Comparison of ENCODE assay signal across 8 mouse cellular contexts in genomic region chr7:141468164-141468521, GRCm38 (mm10). TPM values are rescaled to one million over a fixed set of nuclear protein-coding genes. Genes with fewer than 3 reads are reported as not detected.
DNase-seq lines count a peak whose midpoint lies in the region; ATAC-seq lines count a peak whose summit lies in the region.

No protein-coding gene starts in this region.

- H3K27me3 ChIP-seq in limb, embryonic 10.5 days (ENCODE audit: low read depth, poor library complexity, severe bottlenecking) = peaks cover 38% of the 10 kb centered on the region
- peaks cover 25% of the 10 kb centered on the region for H3K27me3 ChIP-seq in neural tube, embryonic 14.5 days (ENCODE audit: control insufficient read depth, insufficient read depth, low read length)

- 20% methylated on average over 5 of the region's 5 CpGs for WGBS in limb, embryonic 10.5 days
- 15% methylated on average over 5 of the region's 5 CpGs for WGBS in neural tube, embryonic 14.5 days

- H3K4me3 ChIP-seq in limb, embryonic 10.5 days = peak overlapping the region; percentile 81
- peak overlapping the region; percentile 59 for H3K4me3 ChIP-seq in neural tube, embryonic 14.5 days (ENCODE audit: low read depth, low read length)

- H3K4me1 ChIP-seq in limb, embryonic 10.5 days = peaks cover 69% of the 10 kb centered on the region
- H3K4me1 ChIP-seq in neural tube, embryonic 14.5 days (ENCODE audit: control insufficient read depth, insufficient read depth, low read length) = peaks cover 20% of the 10 kb centered on the region

- peak overlapping the region; percentile 92 for H3K27ac ChIP-seq in limb, embryonic 10.5 days
- H3K27ac ChIP-seq in neural tube, embryonic 14.5 days (ENCODE audit: low read depth, low read length) = peak overlapping the region; percentile 81

- peak overlapping the region; percentile 60 for H3K4me2 ChIP-seq in neural tube, embryonic 14.5 days (ENCODE audit: low read depth, low read length)

- H3K9ac ChIP-seq in neural tube, embryonic 14.5 days (replicated peaks; ENCODE audit: low read depth, low read length) = peak overlapping the region; percentile 84

- H3K9me3 ChIP-seq in limb, embryonic 10.5 days (replicated peaks) = no peaks in the 10 kb centered on the region
- H3K9me3 ChIP-seq in neural tube, embryonic 14.5 days (ENCODE audit: control insufficient read depth, low read length) = no peaks in the 10 kb centered on the region

- peak; percentile 10; the same call in 1 of the 2 replicates for ATAC-seq in erythroblast, adult 5-6 weeks (replicated peaks; ENCODE audit: low FRiP score, poor library complexity, severe bottlenecking)
- no peak for ATAC-seq in neural tube, embryonic 14.5 days (ENCODE audit: low read depth)

- peak; percentile 56 for DNase-seq in adrenal gland, adult 8-10 months
- no peak for DNase-seq in adrenal gland, postnatal 10 days
- peak; percentile 76 for DNase-seq in 3T3-L1 (ENCODE audit: low read depth, low spot score)
- peak; percentile 52 for DNase-seq in limb, embryonic 10.5 days (ENCODE audit: low spot score)
- no peak for DNase-seq in right cerebral cortex, postnatal 36 days (ENCODE audit: low spot score in 2 of 2)
- no peak for DNase-seq in thymus, postnatal 10 days (ENCODE audit: low spot score in 2 of 2)

- H3K36me3 ChIP-seq in limb, embryonic 10.5 days = peaks cover 38% of the 10 kb centered on the region
- H3K36me3 ChIP-seq in neural tube, embryonic 14.5 days (ENCODE audit: control insufficient read depth, insufficient read depth, low read length) = peaks cover 17% of the 10 kb centered on the region

RNA-seq across cellular contexts. Expression of gene Cd151, which starts 1.0 kb away (rescaled TPM):
- total RNA-seq in adrenal gland, adult 8-10 months (2022) = 100 to 1,000 TPM; 323 to 455 (median 409) TPM
- total RNA-seq in adrenal gland, postnatal 10 days (2021) = 100 to 1,000 TPM; 184 to 198 TPM
- total RNA-seq in erythroblast, adult 5-6 weeks (2015; ENCODE audit: low replicate concordance) = 5.2 TPM in 1 of 2 replicates, not detected in the other
- total RNA-seq in erythroblast, adult 5-6 weeks (2017; ENCODE audit: low replicate concordance) = 9.5 and 11.0 TPM in 2 replicates
- 14.0 and 15.8 TPM in 2 replicates for polyA plus RNA-seq in limb, embryonic 10.5 days (2016; fragmentation: Nextera tagmentation; extraction: Ambion mirVana)
- polyA plus RNA-seq in neural tube, embryonic 14.5 days (2014; fragmentation: Nextera tagmentation; extraction: Ambion mirVana) = 43.3 and 49.6 TPM in 2 replicates

RNA-seq across cellular contexts. Expression of gene Polr2l, which starts 6.8 kb away (rescaled TPM):
- total RNA-seq in adrenal gland, adult 8-10 months (2022) = 100 to 1,000 TPM in 3 of 4 experiments, 10 to 100 TPM in 1; 99.4 to 147 (median 129) TPM
- 10 to 100 TPM; 58.3 to 59.7 TPM for total RNA-seq in adrenal gland, postnatal 10 days (2021)
- 7.3 and 10.0 TPM in 2 replicates for total RNA-seq in erythroblast, adult 5-6 weeks (2015; ENCODE audit: low replicate concordance)
- 5.4 and 9.5 TPM in 2 replicates for total RNA-seq in erythroblast, adult 5-6 weeks (2017; ENCODE audit: low replicate concordance)
- polyA plus RNA-seq in limb, embryonic 10.5 days (2016; fragmentation: Nextera tagmentation; extraction: Ambion mirVana) = 77.2 and 86.8 TPM in 2 replicates
- polyA plus RNA-seq in neural tube, embryonic 14.5 days (2014; fragmentation: Nextera tagmentation; extraction: Ambion mirVana) = 74.0 and 87.3 TPM in 2 replicates

RNA-seq across cellular contexts. Expression of gene Tspan4, which starts 6.9 kb away (rescaled TPM):
- 100 to 1,000 TPM in 2 of 4 experiments, 10 to 100 TPM in 2; 89.1 to 191 (median 124) TPM for total RNA-seq in adrenal gland, adult 8-10 months (2022)
- 10 to 100 TPM; 53.8 to 57.1 TPM for total RNA-seq in adrenal gland, postnatal 10 days (2021)
- total RNA-seq in erythroblast, adult 5-6 weeks (2015; ENCODE audit: low replicate concordance) = 0.58 and 1.7 TPM in 2 replicates
- total RNA-seq in erythroblast, adult 5-6 weeks (2017; ENCODE audit: low replicate concordance) = 2.2 and 7.7 TPM in 2 replicates
- 25.0 and 36.9 TPM in 2 replicates for polyA plus RNA-seq in limb, embryonic 10.5 days (2016; fragmentation: Nextera tagmentation; extraction: Ambion mirVana)
- 55.7 and 63.3 TPM in 2 replicates for polyA plus RNA-seq in neural tube, embryonic 14.5 days (2014; fragmentation: Nextera tagmentation; extraction: Ambion mirVana)

RNA-seq across cellular contexts. Expression of gene Cracr2b, which starts 7.2 kb away (rescaled TPM):
- total RNA-seq in adrenal gland, adult 8-10 months (2022) = 10 to 100 TPM; 11.7 to 21.1 (median 18.7) TPM
- 10 to 100 TPM; 16.8 to 19.6 TPM for total RNA-seq in adrenal gland, postnatal 10 days (2021)
- total RNA-seq in erythroblast, adult 5-6 weeks (2015; ENCODE audit: low replicate concordance) = 0.77 TPM in 1 of 2 replicates, not detected in the other
- 3.2 TPM in 1 of 2 replicates, not detected in the other for total RNA-seq in erythroblast, adult 5-6 weeks (2017; ENCODE audit: low replicate concordance)
- polyA plus RNA-seq in limb, embryonic 10.5 days (2016; fragmentation: Nextera tagmentation; extraction: Ambion mirVana) = 7.0 and 7.8 TPM in 2 replicates
- 3.6 and 6.6 TPM in 2 replicates for polyA plus RNA-seq in neural tube, embryonic 14.5 days (2014; fragmentation: Nextera tagmentation; extraction: Ambion mirVana)

RNA-seq across cellular contexts. Expression of gene Pnpla2, which starts 13.1 kb away (rescaled TPM):
- 100 to 1,000 TPM; 256 to 532 (median 452) TPM for total RNA-seq in adrenal gland, adult 8-10 months (2022)
- total RNA-seq in adrenal gland, postnatal 10 days (2021) = 1,000 to 10,000 TPM; 1,181 to 1,292 TPM
- total RNA-seq in erythroblast, adult 5-6 weeks (2015; ENCODE audit: low replicate concordance) = 10.0 and 11.3 TPM in 2 replicates
- 5.9 and 6.0 TPM in 2 replicates for total RNA-seq in erythroblast, adult 5-6 weeks (2017; ENCODE audit: low replicate concordance)
- polyA plus RNA-seq in limb, embryonic 10.5 days (2016; fragmentation: Nextera tagmentation; extraction: Ambion mirVana) = 11.6 and 12.4 TPM in 2 replicates
- polyA plus RNA-seq in neural tube, embryonic 14.5 days (2014; fragmentation: Nextera tagmentation; extraction: Ambion mirVana) = 14.0 and 14.7 TPM in 2 replicates

Comparison
In these comparisons a context has a peak if more than half of its experiments do, and no peak if none do; other contexts are left out.
1. DNase-seq: peak in adrenal gland, adult 8-10 months (single experiment), 3T3-L1 (single experiment) and limb, embryonic 10.5 days (single experiment); none in adrenal gland, postnatal 10 days (single experiment), right cerebral cortex, postnatal 36 days (0 of 2) and thymus, postnatal 10 days (0 of 2).
2. RNA of gene Cd151, which starts 1.0 kb away (total RNA-seq): 323 to 455 TPM in adrenal gland, adult 8-10 months and 184 to 198 TPM in adrenal gland, postnatal 10 days; 5.2 to 11.0 TPM in erythroblast, adult 5-6 weeks; every median in the first group is over 10 times any median in the second.
3. RNA of gene Polr2l, which starts 6.8 kb away (total RNA-seq): 99.4 to 147 TPM in adrenal gland, adult 8-10 months and 58.3 to 59.7 TPM in adrenal gland, postnatal 10 days; 5.4 to 10.0 TPM in erythroblast, adult 5-6 weeks; every median in the first group is over 4 times any median in the second.
4. RNA of gene Tspan4, which starts 6.9 kb away (total RNA-seq): 89.1 to 191 TPM in adrenal gland, adult 8-10 months and 53.8 to 57.1 TPM in adrenal gland, postnatal 10 days; 0.58 to 7.7 TPM in erythroblast, adult 5-6 weeks; every median in the first group is over 4 times any median in the second.